Mouse (Mus musculus) limb, embryonic 15.5 days (tissue): ENCODE results near the gene Iffo1. TPM values are rescaled to one million over a fixed set of nuclear protein-coding genes. Genes with fewer than 3 reads are reported as not detected.
"Not testable (repeated sequence)": the region's sequence is repeated elsewhere in the genome, so short reads cannot be mapped to it uniquely, and the experiment has no call there.

Experiments
- ATAC-seq: fragments of 200-750 bp; cut with Nextera tagmentation; 2 replicates; pipeline ENCODE4 v1.8.0; 2017; ENCODE audit warnings: low read depth, moderate TSS enrichment; ENCODE audit not compliant: insufficient number of reproducible peaks, low FRiP score, low TSS enrichment
- H3K27ac ChIP-seq: fragments of 300-500 bp; sonication (generic); 2 replicates; pipeline ENCODE4 v1.5.1; 2015; ENCODE audit warnings: moderate library complexity, mild to moderate bottlenecking, inconsistent platforms
- H3K27me3 ChIP-seq: fragments of 300-500 bp; sonication (generic); 2 replicates; pipeline ENCODE4 v1.6.1; 2015; ENCODE audit warnings: inconsistent platforms
- H3K36me3 ChIP-seq: fragments of 300-500 bp; sonication (generic); 2 replicates; pipeline ENCODE4 v1.6.1; 2015; ENCODE audit warnings: inconsistent platforms
- H3K4me1 ChIP-seq: fragments of 300-500 bp; sonication (generic); 2 replicates; pipeline ENCODE4 v1.6.1; 2015; ENCODE audit warnings: inconsistent platforms
- H3K4me2 ChIP-seq: fragments of 300-500 bp; sonication (generic); 2 replicates; pipeline ENCODE4 v1.6.1; 2015; ENCODE audit warnings: mild to moderate bottlenecking, inconsistent platforms
- H3K4me3 ChIP-seq: fragments of 300-500 bp; sonication (generic); 2 replicates; pipeline ENCODE4 v1.5.1; 2015; ENCODE audit warnings: mild to moderate bottlenecking, inconsistent platforms
- H3K9ac ChIP-seq: fragments of 300-500 bp; sonication (generic); 2 replicates; pipeline ENCODE4 v1.6.1; 2015; ENCODE audit warnings: inconsistent platforms
- H3K9me3 ChIP-seq: fragments of 300-500 bp; sonication (generic); 2 replicates; pipeline ENCODE4 v1.6.1; 2016; ENCODE audit warnings: inconsistent platforms
- WGBS: fragments of 180-500 bp; shearing (Covaris S2); methylation state at CpG from one replicate; pipeline ENCODE4 v1.1.7; 2015; 5-methylcytosine and 5-hydroxymethylcytosine counted together
- polyA plus RNA-seq: library from polyadenylated mRNA; unstranded; fragments of >200 nt; fragmentation: Nextera tagmentation; extraction: Ambion mirVana; gene quantifications from 2 replicates; pipeline ENCODE4 v1.2.1, GENCODE M21; 2015

Iffo1 gene
- polyA plus RNA-seq, 1 experiment from 2014 or later = 26.6 TPM

- Histone ChIP-seq H3K9me3 (no peaks in the 10 kb centered on the region), H3K27ac (no peak overlapping the region), H3K4me1 (peaks cover 7% of the 10 kb centered on the region; the same call in 1 of the 2 replicates), H3K36me3 (peaks cover 67% of the 10 kb centered on the region), H3K27me3 (no peaks in the 10 kb centered on the region), H3K9ac (no peak overlapping the region), H3K4me3 (no peak overlapping the region), H3K4me2 (no peak overlapping the region)
- no peak for ATAC-seq
These were observed 9.5 kb downstream of the Iffo1 start for GRCm38 (mm10) chr6:125154550-125154949.

DNA sequence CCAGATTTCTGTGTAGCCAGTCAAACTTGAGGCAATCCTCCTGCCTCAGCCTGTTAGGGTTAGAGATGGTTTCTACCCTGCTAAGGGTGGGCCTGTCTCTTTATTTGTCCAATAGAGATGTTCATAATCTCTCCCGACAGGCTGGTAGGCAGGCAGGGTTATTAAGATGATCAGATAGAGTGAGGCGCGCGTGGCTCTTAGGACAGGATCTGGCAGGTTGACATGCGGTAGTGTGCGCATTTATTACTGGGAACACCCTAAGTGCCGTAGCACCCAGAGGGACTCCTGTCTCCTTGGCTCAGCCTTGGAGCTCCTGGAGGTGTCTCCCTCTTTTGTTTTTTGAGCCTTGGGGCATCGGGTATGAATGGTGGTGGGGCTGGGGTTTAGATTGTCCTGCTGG, 10.2 kb downstream of the Iffo1 start:
- Histone ChIP-seq H3K36me3 (peaks cover 71% of the 10 kb centered on the region), H3K27me3 (no peaks in the 10 kb centered on the region)

DNA sequence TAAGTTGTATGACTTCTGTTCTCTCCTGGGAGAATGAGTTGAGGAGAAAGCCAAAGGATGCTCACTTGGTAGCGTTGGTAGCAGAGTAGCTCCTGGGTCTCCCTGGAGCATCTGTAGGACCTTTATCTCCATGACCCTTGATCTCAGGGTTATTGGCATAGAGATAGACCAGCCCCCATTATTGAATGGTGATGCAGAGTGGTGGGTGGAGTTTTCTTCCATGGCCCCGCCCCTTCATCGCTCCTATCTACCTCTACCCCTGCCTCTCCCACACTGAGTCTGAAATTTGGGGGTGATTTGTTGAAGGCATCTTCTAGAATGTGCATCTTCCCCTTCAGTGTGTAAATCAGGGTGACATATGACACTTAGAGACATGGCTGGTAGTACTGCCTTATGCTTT, 11.4 kb downstream of the Iffo1 start:
- Histone ChIP-seq H3K4me2 (no peak overlapping the region), H3K9ac (no peak overlapping the region), H3K27me3 (no peaks in the 10 kb centered on the region), H3K4me3 (no peak overlapping the region), H3K36me3 (peaks cover 77% of the 10 kb centered on the region), H3K27ac (0 out of 2 replicates have a peak overlapping the region, but pooled peaks have one; percentile 11), H3K9me3 (no peaks in the 10 kb centered on the region), H3K4me1 (peaks cover 20% of the 10 kb centered on the region)
- no peak for ATAC-seq
- 81% methylated on average over 3 of the region's 3 CpGs for WGBS

More for the DNA sequence above, 10.2 kb downstream of the Iffo1 start:
- Histone ChIP-seq H3K4me1 (peaks cover 11% of the 10 kb centered on the region; the same call in 1 of the 2 replicates), H3K9ac (no peak overlapping the region), H3K4me2 (no peak overlapping the region), H3K9me3 (no peaks in the 10 kb centered on the region), H3K4me3 (no peak overlapping the region), H3K27ac (no peak overlapping the region)
- no peak for ATAC-seq
- WGBS = 84% methylated on average over 8 of the region's 8 CpGs

GRCm38 (mm10) chr6:125156903-125157614, 12.0 kb downstream of the Iffo1 start:
- no peaks in the 10 kb centered on the region for H3K9me3 ChIP-seq
- WGBS = 75% methylated on average over 7 of the region's 7 CpGs
- H3K27me3 ChIP-seq = no peaks in the 10 kb centered on the region
- H3K36me3 ChIP-seq = peaks cover 76% of the 10 kb centered on the region
- peaks cover 25% of the 10 kb centered on the region for H3K4me1 ChIP-seq
- no peak overlapping the region for H3K9ac ChIP-seq
- no peak overlapping the region for H3K4me2 ChIP-seq
- peak; percentile 33; the same call in 1 of the 2 replicates for ATAC-seq
- H3K4me3 ChIP-seq = no peak overlapping the region
- no peak overlapping the region for H3K27ac ChIP-seq

GRCm38 (mm10) chr6:125158944-125159492, 14.0 kb downstream of the Iffo1 start:
- WGBS = 80% methylated on average over 15 of the region's 15 CpGs
- H3K4me3 ChIP-seq = no peak overlapping the region
- peaks cover 68% of the 10 kb centered on the region for H3K36me3 ChIP-seq
- no peaks in the 10 kb centered on the region for H3K27me3 ChIP-seq
- H3K9me3 ChIP-seq = no peaks in the 10 kb centered on the region
- no peak for ATAC-seq
- H3K27ac ChIP-seq = 0 out of 2 replicates have a peak overlapping the region, but pooled peaks have one; percentile 24
- H3K4me2 ChIP-seq = no peak overlapping the region
- H3K4me1 ChIP-seq = peaks cover 32% of the 10 kb centered on the region
- H3K9ac ChIP-seq = no peak overlapping the region

GRCm38 (mm10) chr6:125159773-125160557, 14.9 kb downstream of the Iffo1 start:
- no peaks in the 10 kb centered on the region for H3K27me3 ChIP-seq
- 78% methylated on average over 7 of the region's 7 CpGs for WGBS
- H3K9ac ChIP-seq = no peak overlapping the region
- no peaks in the 10 kb centered on the region for H3K9me3 ChIP-seq
- ATAC-seq = no peak
- no peak overlapping the region for H3K4me3 ChIP-seq
- H3K4me2 ChIP-seq = no peak overlapping the region
- H3K36me3 ChIP-seq = peaks cover 68% of the 10 kb centered on the region
- H3K27ac ChIP-seq = peak overlapping the region; percentile 72
- H3K4me1 ChIP-seq = peaks cover 39% of the 10 kb centered on the region

DNA sequence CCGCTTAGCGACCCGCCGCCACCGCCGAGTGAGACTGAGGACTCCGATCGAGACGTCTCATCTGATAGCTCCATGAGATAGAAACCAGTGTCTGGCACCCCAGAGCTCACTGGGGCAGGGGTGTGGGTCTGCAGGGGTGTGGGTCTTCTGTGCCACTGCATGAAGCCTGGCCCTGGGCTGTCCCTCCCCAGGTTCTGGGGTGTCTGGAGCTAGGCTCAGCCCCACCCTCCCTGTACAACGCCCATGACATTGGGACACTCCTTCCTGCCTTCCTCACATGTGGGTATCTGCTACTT, 15.5 kb downstream of the Iffo1 start:
- Histone ChIP-seq H3K36me3 (peaks cover 63% of the 10 kb centered on the region), H3K27ac (peak overlapping the region; percentile 72), H3K9me3 (no peaks in the 10 kb centered on the region), H3K4me1 (peaks cover 39% of the 10 kb centered on the region), H3K9ac (no peak overlapping the region), H3K4me3 (no peak overlapping the region), H3K27me3 (no peaks in the 10 kb centered on the region), H3K4me2 (no peak overlapping the region)
- ATAC-seq = no peak
- WGBS = 60% methylated on average over 10 of the region's 10 CpGs

DNA sequence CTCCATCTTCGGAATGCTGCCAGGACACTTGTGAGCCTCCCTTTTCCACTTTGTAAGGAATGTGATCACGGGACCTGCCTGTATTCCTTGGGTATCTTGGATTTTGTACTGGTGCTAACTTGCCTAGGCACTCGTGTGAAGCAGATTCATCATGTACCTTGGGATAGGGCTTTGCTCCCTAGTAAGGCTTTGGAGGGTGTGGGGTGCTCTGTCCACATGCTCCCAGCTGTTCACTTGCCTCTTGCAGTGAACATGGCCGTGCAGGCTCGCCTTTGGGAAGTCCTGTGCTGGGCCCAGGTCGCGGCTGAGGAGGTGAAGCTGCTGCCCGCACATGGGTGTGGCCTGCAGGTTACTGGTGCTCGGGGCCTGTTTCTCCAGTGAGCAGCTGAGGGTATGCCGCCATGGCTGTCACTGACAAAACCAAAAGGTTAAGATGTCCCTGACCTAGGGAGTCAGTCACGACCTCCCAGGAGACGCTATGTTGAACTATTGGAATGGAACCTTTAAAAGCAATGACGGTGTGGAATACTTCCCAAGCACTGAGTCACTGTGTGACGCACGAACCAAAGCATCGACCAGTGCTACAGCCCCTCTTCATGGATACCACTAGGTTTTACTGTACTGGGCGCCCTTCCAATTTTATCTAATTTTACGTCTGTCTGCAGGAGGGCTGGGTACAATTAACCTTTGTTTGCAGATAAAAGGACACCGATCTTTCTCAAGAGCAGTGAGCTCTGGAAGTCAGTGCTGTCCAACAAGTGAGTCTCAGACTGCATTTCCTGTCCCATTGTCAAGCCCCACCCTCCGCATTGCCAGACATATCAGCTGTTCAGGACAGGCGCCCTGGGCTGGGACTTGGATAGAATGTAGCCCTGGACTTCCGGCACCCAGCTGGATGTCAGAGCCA, 16.1 kb downstream of the Iffo1 start:
- Histone ChIP-seq H3K36me3 (peaks cover 58% of the 10 kb centered on the region), H3K9ac (no peak overlapping the region), H3K4me2 (no peak overlapping the region), H3K4me1 (peaks cover 41% of the 10 kb centered on the region), H3K27me3 (no peaks in the 10 kb centered on the region), H3K4me3 (no peak overlapping the region), H3K9me3 (no peaks in the 10 kb centered on the region), H3K27ac (peak overlapping the region; percentile 72)
- 16% methylated on average over 22 of the region's 22 CpGs for WGBS
- ATAC-seq = no peak

DNA sequence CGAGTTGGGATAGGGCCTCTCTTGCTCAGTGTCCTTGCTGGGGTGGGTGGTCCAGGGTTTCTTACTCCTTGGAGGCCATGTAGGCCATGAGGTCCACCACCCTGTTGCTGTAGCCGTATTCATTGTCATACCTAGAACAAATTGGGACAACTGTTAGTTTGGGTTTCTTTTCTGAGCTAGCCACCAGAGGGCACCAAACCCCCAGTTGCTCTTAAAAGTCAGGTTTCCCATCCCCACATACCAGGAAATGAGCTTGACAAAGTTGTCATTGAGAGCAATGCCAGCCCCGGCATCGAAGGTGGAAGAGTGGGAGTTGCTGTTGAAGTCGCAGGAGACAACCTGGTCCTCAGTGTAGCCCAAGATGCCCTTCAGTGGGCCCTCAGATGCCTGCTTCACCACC, 16.9 kb downstream of the Iffo1 start:
- H3K4me2 ChIP-seq, H3K27ac ChIP-seq, H3K4me3 ChIP-seq, H3K9ac ChIP-seq, H3K9me3 ChIP-seq, H3K27me3 ChIP-seq, ATAC-seq: not testable (repeated sequence)
- 11% methylated on average over 4 of the region's 5 CpGs for WGBS
- peaks cover 52% of the 10 kb centered on the region for H3K36me3 ChIP-seq
- peaks cover 50% of the 10 kb centered on the region for H3K4me1 ChIP-seq

DNA sequence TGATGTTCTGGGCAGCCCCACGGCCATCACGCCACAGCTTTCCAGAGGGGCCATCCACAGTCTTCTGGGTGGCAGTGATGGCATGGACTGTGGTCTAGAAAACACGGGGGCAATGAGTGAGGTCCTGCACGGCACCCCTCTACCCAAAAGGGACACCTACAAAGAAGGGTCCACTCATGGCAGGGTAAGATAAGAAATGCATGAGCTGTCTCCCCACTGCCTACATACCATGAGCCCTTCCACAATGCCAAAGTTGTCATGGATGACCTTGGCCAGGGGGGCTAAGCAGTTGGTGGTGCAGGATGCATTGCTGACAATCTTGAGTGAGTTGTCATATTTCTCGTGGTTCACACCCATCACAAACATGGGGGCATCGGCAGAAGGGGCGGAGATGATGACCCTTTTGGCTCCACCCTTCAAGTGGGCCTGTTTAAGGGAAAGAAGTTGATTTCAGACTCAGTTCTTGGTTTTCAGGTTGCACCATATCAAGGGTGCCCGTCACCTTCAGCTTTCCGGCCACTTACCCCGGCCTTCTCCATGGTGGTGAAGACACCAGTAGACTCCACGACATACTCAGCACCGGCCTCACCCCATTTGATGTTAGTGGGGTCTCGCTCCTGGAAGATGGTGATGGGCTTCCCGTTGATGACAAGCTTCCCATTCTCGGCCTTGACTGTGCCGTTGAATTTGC, 17.7 kb downstream of the Iffo1 start:
- H3K9ac ChIP-seq, ATAC-seq, H3K27me3 ChIP-seq, H3K27ac ChIP-seq, H3K9me3 ChIP-seq, H3K4me2 ChIP-seq: not testable (repeated sequence)
- WGBS = 72% methylated on average over 12 of the region's 16 CpGs
- peak overlapping the region; percentile 9; the same call in 1 of the 2 replicates for H3K4me3 ChIP-seq
- peaks cover 58% of the 10 kb centered on the region for H3K4me1 ChIP-seq
- peaks cover 48% of the 10 kb centered on the region for H3K36me3 ChIP-seq
